Mouse (Mus musculus) thymus, postnatal 4 days (tissue): ENCODE measurements around the gene Cmtm7.
A peak's percentile ranks its signal among the peaks of the same experiment; 100 is the strongest.

Experiments
- DNase-seq: peaks from one replicate; pipeline ENCODE4 v3.0.0; 2021

Cmtm7 gene

DNA sequence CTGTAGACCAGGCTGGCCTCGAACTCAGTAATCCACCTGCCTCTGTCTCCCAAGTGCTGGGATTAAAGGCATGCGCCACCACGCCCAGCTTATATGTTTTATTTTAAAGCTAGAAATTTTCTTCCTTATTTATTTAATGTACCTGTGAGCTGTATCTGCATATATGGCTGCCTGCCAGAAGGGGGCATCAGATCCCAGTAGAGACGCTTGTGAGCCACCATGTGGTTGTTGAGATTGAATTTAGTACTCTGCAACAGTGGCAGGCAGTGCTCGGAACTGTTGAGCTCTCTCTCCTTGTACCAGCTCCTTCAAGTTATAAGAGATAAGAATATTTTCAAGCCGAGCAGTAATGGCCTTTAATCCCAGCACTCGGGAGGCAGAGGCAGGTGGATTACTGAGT is 71.3 kb downstream of the Cmtm7 start:
- peak; percentile 67 for DNase-seq

DNA sequence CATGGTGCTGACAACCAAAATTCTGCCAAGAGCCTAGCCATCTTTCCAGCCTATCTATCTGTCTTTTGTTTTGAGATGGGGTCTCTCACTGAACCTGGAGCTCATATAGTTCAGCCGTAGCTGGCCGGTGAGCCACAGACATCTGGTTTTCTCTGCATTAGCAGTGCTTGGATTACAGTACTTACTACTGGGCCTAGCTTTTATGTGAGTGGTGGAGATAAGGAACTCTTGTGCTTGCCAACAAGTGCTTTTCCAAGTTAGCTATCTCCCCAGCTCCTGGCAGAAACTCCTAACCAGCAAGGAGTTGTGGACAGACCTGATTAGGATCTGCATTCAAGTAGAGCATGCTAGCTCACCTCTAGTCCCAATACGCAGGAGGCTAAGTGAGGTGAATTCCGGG is 73.9 kb downstream of the Cmtm7 start:
- DNase-seq = no peak
